13 mouse cellular contexts compared by ENCODE assay signal in the genomic region with DNA sequence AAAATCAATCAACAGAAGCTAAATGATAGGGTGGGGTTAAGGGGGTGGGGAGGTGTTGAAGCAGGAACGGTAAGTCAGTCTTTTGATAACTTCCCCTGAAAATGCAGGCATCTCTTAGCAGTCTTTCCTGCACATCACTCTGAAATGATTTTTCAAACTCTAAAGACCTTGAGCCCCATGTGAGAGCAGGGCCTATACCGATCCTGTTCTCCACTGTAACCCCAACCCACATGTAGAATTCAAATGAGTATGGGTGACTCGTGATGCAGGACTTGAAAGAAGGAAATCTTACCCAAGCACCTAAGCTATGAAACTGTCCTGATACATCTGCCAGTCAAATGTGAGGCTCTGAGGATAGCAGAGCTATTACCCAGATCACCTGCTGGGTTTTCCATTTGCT. TPM values are rescaled to one million over a fixed set of nuclear protein-coding genes. Genes with fewer than 3 reads are reported as not detected.
A peak's percentile ranks its signal among the peaks of the same experiment; 100 is the strongest.
DNase-seq lines count a peak whose midpoint lies in the region; ATAC-seq and TF ChIP-seq lines count a peak whose summit lies in the region.
"Had no signal": no experiment of that assay in that cellular context is flagged by ENCODE, and none has a peak within 500 bp of the region (broad histone marks: within the 10 kb centered on the region; RNA-seq: fewer than 3 reads in every experiment).

No protein-coding gene starts in this region.

- peaks cover 51% of the 10 kb centered on the region for H3K4me1 ChIP-seq in forebrain, embryonic 10.5 days
- peaks cover 23% of the 10 kb centered on the region for H3K4me1 ChIP-seq in forebrain, embryonic 14.5 days (ENCODE audit: control insufficient read depth, insufficient read depth, low read length)
- H3K4me1 ChIP-seq in kidney, embryonic 15.5 days: peaks cover 45% of the 10 kb centered on the region
- peaks cover 14% of the 10 kb centered on the region; the same call in 1 of the 2 replicates for H3K4me1 ChIP-seq in kidney, adult 2 months (ENCODE audit: control insufficient read depth, insufficient read depth, low read length)
- peaks cover 8 to 42% of the 10 kb centered on the region in 2 experiments; a peak in 3 of 4 replicates for H3K4me1 ChIP-seq in CH12.LX (ENCODE audit: control insufficient read depth in 1 of 2, insufficient read depth in 2 of 2)
- peaks cover 41% of the 10 kb centered on the region for H3K4me1 ChIP-seq in limb, embryonic 10.5 days

- DNase-seq in forebrain, embryonic 10.5 days (ENCODE audit: extremely low spot score, low spot score): no peak
- no peak for DNase-seq in forebrain, embryonic 14.5 days (ENCODE audit: low spot score)
- no peak for DNase-seq in kidney, adult 2 months
- no peak for DNase-seq in CH12.LX (ENCODE audit: extremely low read depth)
- no peak for DNase-seq in limb, embryonic 10.5 days (ENCODE audit: low spot score)
- no peak for DNase-seq in gastrocnemius, adult 18-20 months (ENCODE audit: low spot score)
- DNase-seq in layer of hippocampus, adult 18-20 months (ENCODE audit: low spot score in 2 of 2): no peak
- DNase-seq: adrenal gland, postnatal 10 days; cerebellum, adult 11 months; right cerebral cortex, adult 18-20 months had no signal

- peak overlapping the region; percentile 12 for H3K4me3 ChIP-seq in forebrain, embryonic 10.5 days
- no peak overlapping the region for H3K4me3 ChIP-seq in forebrain, embryonic 14.5 days (ENCODE audit: low read depth, low read length)
- H3K4me3 ChIP-seq in kidney, embryonic 15.5 days (replicated peaks): peak overlapping the region; percentile 7; the same call in 1 of the 2 replicates
- H3K4me3 ChIP-seq in kidney, adult 2 months (ENCODE audit: insufficient read depth, low read depth, low read length): no peak overlapping the region
- H3K4me3 ChIP-seq in CH12.LX (replicated peaks in 1 of 3; ENCODE audit: low read depth in 2 of 3, low read length in 2 of 3, poor library complexity in 1 of 3): peak overlapping the region; percentile 59 to 99 (median 96)
- H3K4me3 ChIP-seq in limb, embryonic 10.5 days: peak overlapping the region; percentile 8; the same call in 1 of the 2 replicates
- H3K4me3 ChIP-seq: limb, embryonic 15.5 days had no signal

- no peak for ATAC-seq in forebrain, embryonic 14.5 days
- no peak for ATAC-seq in kidney, embryonic 15.5 days (replicated peaks; ENCODE audit: low FRiP score)
- ATAC-seq: inflammation-experienced regulatory T-cells, adult 6 months had no signal

- WGBS in forebrain, embryonic 10.5 days: 84% methylated on average over 3 of the region's 3 CpGs
- WGBS in forebrain, embryonic 14.5 days: 67% methylated on average over 3 of the region's 3 CpGs
- WGBS in kidney, embryonic 15.5 days: 52% methylated on average over 3 of the region's 3 CpGs
- 42% methylated on average over 3 of the region's 3 CpGs for WGBS in kidney, adult 2 months
- 79% methylated on average over 3 of the region's 3 CpGs for WGBS in limb, embryonic 10.5 days

- no peak overlapping the region for H3K27ac ChIP-seq in forebrain, embryonic 10.5 days
- H3K27ac ChIP-seq in forebrain, embryonic 14.5 days (ENCODE audit: low read depth, low read length): no peak overlapping the region
- no peak overlapping the region for H3K27ac ChIP-seq in kidney, embryonic 15.5 days
- H3K27ac ChIP-seq in kidney, adult 2 months (ENCODE audit: insufficient read depth, low read depth, low read length): no peak overlapping the region
- peak overlapping the region; percentile 49; the same call in 1 of the 2 replicates for H3K27ac ChIP-seq in CH12.LX (ENCODE audit: insufficient read depth, low read depth)
- no peak overlapping the region for H3K27ac ChIP-seq in limb, embryonic 10.5 days

- no peak overlapping the region for H3K9ac ChIP-seq in forebrain, embryonic 14.5 days (ENCODE audit: low read length)
- 0 out of 2 replicates have a peak overlapping the region, but pooled peaks have one; percentile 14 for H3K9ac ChIP-seq in kidney, embryonic 15.5 days
- peak overlapping the region; percentile 83 for H3K9ac ChIP-seq in CH12.LX (ENCODE audit: insufficient read depth, low read depth)
- H3K9ac ChIP-seq: limb, embryonic 15.5 days had no signal

- dilution Hi-C loops in CH12.LX (cut with MboI; ENCODE audit: extremely low pct_ligation_motif_present, extremely low pct_unique_long_range_greater_than_20kb, low sequenced_read_pairs): no loop called here

- H3K36me3 ChIP-seq in forebrain, embryonic 10.5 days (replicated peaks): peaks cover 83% of the 10 kb centered on the region
- peaks cover 68% of the 10 kb centered on the region for H3K36me3 ChIP-seq in forebrain, embryonic 14.5 days (ENCODE audit: control insufficient read depth, insufficient read depth, low read length)
- peaks cover 71% of the 10 kb centered on the region for H3K36me3 ChIP-seq in kidney, embryonic 15.5 days
- peaks cover 29% of the 10 kb centered on the region for H3K36me3 ChIP-seq in kidney, adult 2 months (ENCODE audit: control insufficient read depth, insufficient read depth, low read length)
- H3K36me3 ChIP-seq in CH12.LX (replicated peaks in 1 of 2; ENCODE audit: control insufficient read depth in 1 of 2, insufficient read depth in 1 of 2, low read length in 1 of 2): peaks cover 65 to 78% of the 10 kb centered on the region in 2 experiments
- peaks cover 83% of the 10 kb centered on the region for H3K36me3 ChIP-seq in limb, embryonic 10.5 days

- TF ChIP-seq EP300 in CH12.LX (IDR thresholded peaks at IDR 0.05; ENCODE audit: low read length): no peak

- H3K4me2 ChIP-seq in forebrain, embryonic 14.5 days (ENCODE audit: low read length): no peak overlapping the region
- peak overlapping the region; percentile 37 for H3K4me2 ChIP-seq in kidney, embryonic 15.5 days
- peak overlapping the region; percentile 98 for H3K4me2 ChIP-seq in CH12.LX (ENCODE audit: insufficient read depth, low read depth, poor library complexity, severe bottlenecking)
- H3K4me2 ChIP-seq: limb, embryonic 15.5 days had no signal

- no peaks in the 10 kb centered on the region for H3K9me3 ChIP-seq in forebrain, embryonic 10.5 days
- no peaks in the 10 kb centered on the region for H3K9me3 ChIP-seq in forebrain, embryonic 14.5 days (replicated peaks; ENCODE audit: control insufficient read depth, low read length)
- H3K9me3 ChIP-seq in kidney, embryonic 15.5 days (replicated peaks): no peaks in the 10 kb centered on the region
- no peaks in the 10 kb centered on the region for H3K9me3 ChIP-seq in CH12.LX (replicated peaks; ENCODE audit: low read length)
- no peaks in the 10 kb centered on the region for H3K9me3 ChIP-seq in limb, embryonic 10.5 days (replicated peaks)
- H3K9me3 ChIP-seq: limb, embryonic 15.5 days had no signal

- TF ChIP-seq RAD21 in CH12.LX (IDR thresholded peaks at IDR 0.05; ENCODE audit: low read depth, low read length): no peak

- H3K79me2 ChIP-seq in CH12.LX (replicated peaks; ENCODE audit: control insufficient read depth, extremely low read depth, insufficient read depth, poor library complexity, severe bottlenecking): peaks cover 78% of the 10 kb centered on the region

- TF ChIP-seq CTCF in kidney, adult 2 months (conservative IDR thresholded peaks at IDR 0.05; ENCODE audit: insufficient read depth, insufficient read length, low read depth, low read length): no peak
- no peak for TF ChIP-seq CTCF in CH12.LX (conservative IDR thresholded peaks at IDR 0.05 in 1 of 2, IDR thresholded peaks at IDR 0.05 in 1 of 2; ENCODE audit: low read depth in 2 of 2, low read length in 2 of 2)

- in situ Hi-C loops in CH12.LX (cut with MboI; ENCODE audit: low pct_ligation_motif_present, low pct_unique_long_range_greater_than_20kb, low sequenced_read_pairs): no loop called here

- no peaks in the 10 kb centered on the region for H3K27me3 ChIP-seq in forebrain, embryonic 10.5 days (ENCODE audit: poor library complexity, severe bottlenecking)
- no peaks in the 10 kb centered on the region for H3K27me3 ChIP-seq in forebrain, embryonic 14.5 days (replicated peaks; ENCODE audit: control insufficient read depth, insufficient read depth, low read length)
- H3K27me3 ChIP-seq in kidney, embryonic 15.5 days: no peaks in the 10 kb centered on the region
- no peaks in the 10 kb centered on the region for H3K27me3 ChIP-seq in kidney, adult 2 months (replicated peaks; ENCODE audit: control insufficient read depth, insufficient read depth, low read length)
- H3K27me3 ChIP-seq in CH12.LX (replicated peaks): no peaks in the 10 kb centered on the region
- no peaks in the 10 kb centered on the region for H3K27me3 ChIP-seq in limb, embryonic 10.5 days (ENCODE audit: low read depth, poor library complexity, severe bottlenecking)
- H3K27me3 ChIP-seq: limb, embryonic 15.5 days had no signal

- no peak for TF ChIP-seq POLR2A in kidney, adult 2 months (IDR thresholded peaks at IDR 0.05; ENCODE audit: low read depth, low read length)
- TF ChIP-seq POLR2A in CH12.LX (IDR thresholded peaks at IDR 0.05; ENCODE audit: low read depth, low read length): no peak; the same call in 1 of the 2 replicates

TF ChIP-seq in CH12.LX, 34 proteins besides CTCF, POLR2A, EP300 and RAD21 (continues in another document):
- TF ChIP-seq NRF1 (IDR thresholded peaks at IDR 0.05; ENCODE audit: low read depth, low read length) (no peak), ZMIZ1 (IDR thresholded peaks at IDR 0.05; ENCODE audit: low read depth, low read length) (no peak)

RNA-seq across cellular contexts. Expression of a gene that starts 4.3 kb away (rescaled TPM):
- polyA plus RNA-seq in forebrain, embryonic 10.5 days (2016; fragmentation: Nextera tagmentation; extraction: Ambion mirVana): 572 and 613 TPM in 2 replicates
- polyA plus RNA-seq in forebrain, embryonic 14.5 days (2014; fragmentation: Nextera tagmentation; extraction: Ambion mirVana): 248 and 269 TPM in 2 replicates
- 733 and 775 TPM in 2 replicates for polyA plus RNA-seq in kidney, embryonic 15.5 days (2015; fragmentation: Nextera tagmentation; extraction: Ambion mirVana)
- polyA plus RNA-seq in kidney, adult 2 months (2012; rRNA removed): 47.4 and 64.6 TPM in 2 replicates
- 635 and 991 TPM in 2 replicates for total RNA-seq in CH12.LX (2012; rRNA removed)
- total RNA-seq in CH12.LX (2014; rRNA removed): 799 and 863 TPM in 2 replicates
- 1,137 and 1,160 TPM in 2 replicates for polyA plus RNA-seq in CH12.LX (2012; ENCODE audit: insufficient read length, low read depth)
- 590 and 620 TPM in 2 replicates for polyA plus RNA-seq in limb, embryonic 10.5 days (2016; fragmentation: Nextera tagmentation; extraction: Ambion mirVana)
- total RNA-seq in gastrocnemius, adult 18-20 months (2021): 100 to 1,000 TPM in 1 of 2 experiments, 10 to 100 TPM in 1; 96.4 to 136 TPM
- 100 to 1,000 TPM; 331 to 352 TPM for total RNA-seq in layer of hippocampus, adult 18-20 months (2021)

RNA-seq across cellular contexts. Expression of a gene that starts 4.6 kb away (rescaled TPM):
- 2.6 and 3.2 TPM in 2 replicates for polyA plus RNA-seq in forebrain, embryonic 10.5 days (2016; fragmentation: Nextera tagmentation; extraction: Ambion mirVana)
- polyA plus RNA-seq in forebrain, embryonic 14.5 days (2014; fragmentation: Nextera tagmentation; extraction: Ambion mirVana): 0.99 and 1.5 TPM in 2 replicates
- polyA plus RNA-seq in kidney, embryonic 15.5 days (2015; fragmentation: Nextera tagmentation; extraction: Ambion mirVana): 1.4 and 1.6 TPM in 2 replicates
- polyA plus RNA-seq in kidney, adult 2 months (2012; rRNA removed): 1.7 and 1.8 TPM in 2 replicates
- total RNA-seq in CH12.LX (2012; rRNA removed): 4.0 and 4.4 TPM in 2 replicates
- total RNA-seq in CH12.LX (2014; rRNA removed): 3.6 and 4.2 TPM in 2 replicates
- polyA plus RNA-seq in CH12.LX (2012; ENCODE audit: insufficient read length, low read depth): 3.3 and 3.6 TPM in 2 replicates
- 1.9 and 2.7 TPM in 2 replicates for polyA plus RNA-seq in limb, embryonic 10.5 days (2016; fragmentation: Nextera tagmentation; extraction: Ambion mirVana)
- 1 to 10 TPM; 1.5 to 1.6 TPM for total RNA-seq in gastrocnemius, adult 18-20 months (2021)
- 1 to 10 TPM; 1.2 to 1.3 TPM for total RNA-seq in layer of hippocampus, adult 18-20 months (2021)

Comparison
In these comparisons a context has a peak if more than half of its experiments do, and no peak if none do; other contexts are left out.
1. H3K4me3 ChIP-seq: peak in forebrain, embryonic 10.5 days (single experiment), kidney, embryonic 15.5 days (single experiment), CH12.LX (3 of 3) and limb, embryonic 10.5 days (single experiment); none in forebrain, embryonic 14.5 days (single experiment) and kidney, adult 2 months (single experiment).